16 mouse cellular contexts compared by ENCODE assay signal in genomic region chr1:93018716-93019115, GRCm38 (mm10). TPM values are rescaled to one million over a fixed set of nuclear protein-coding genes. Genes with fewer than 3 reads are reported as not detected.
"Had no signal": no experiment of that assay in that cellular context is flagged by ENCODE, and none has a peak within 500 bp of the region (broad histone marks: within the 10 kb centered on the region; RNA-seq: fewer than 3 reads in every experiment).

No protein-coding gene starts in this region.

- DNase-seq: kidney, postnatal 36 days; layer of hippocampus, adult 9-11 months; layer of hippocampus, postnatal 36 days; lung, postnatal 14 days; right cerebral cortex, postnatal 14 days had no signal

- H3K9ac ChIP-seq: limb, embryonic 15.5 days; liver, embryonic 12.5 days; lung, embryonic 15.5 days; midbrain, embryonic 13.5 days; stomach, embryonic 15.5 days had no signal

- H3K4me2 ChIP-seq: limb, embryonic 15.5 days; liver, embryonic 12.5 days; lung, embryonic 15.5 days; midbrain, embryonic 13.5 days; stomach, embryonic 15.5 days had no signal

- H3K36me3 ChIP-seq: limb, embryonic 15.5 days; liver, embryonic 12.5 days; lung, embryonic 15.5 days; stomach, embryonic 15.5 days had no signal

- H3K4me1 ChIP-seq: limb, embryonic 15.5 days; lung, embryonic 15.5 days; midbrain, embryonic 13.5 days; stomach, embryonic 15.5 days had no signal

- H3K4me3 ChIP-seq: limb, embryonic 15.5 days; liver, embryonic 12.5 days; lung, embryonic 15.5 days; midbrain, embryonic 13.5 days; stomach, embryonic 15.5 days had no signal

- H3K9me3 ChIP-seq: limb, embryonic 15.5 days; liver, embryonic 12.5 days; lung, embryonic 15.5 days; midbrain, embryonic 13.5 days; stomach, embryonic 15.5 days had no signal

- H3K27ac ChIP-seq: kidney, postnatal 0 days; limb, embryonic 15.5 days; liver, embryonic 12.5 days; lung, embryonic 15.5 days; macrophage; midbrain, embryonic 13.5 days; stomach, embryonic 15.5 days had no signal

- ATAC-seq: liver, embryonic 12.5 days; midbrain, embryonic 13.5 days had no signal

- H3K27me3 ChIP-seq: limb, embryonic 15.5 days; lung, embryonic 15.5 days; midbrain, embryonic 13.5 days; stomach, embryonic 15.5 days had no signal

RNA-seq across cellular contexts. Expression of gene Aqp12, which starts 12.6 kb away (rescaled TPM):
- polyA plus RNA-seq: kidney, postnatal 0 days; limb, embryonic 11.5 days; limb, embryonic 15.5 days; liver, embryonic 12.5 days; lung, embryonic 15.5 days; macrophage; midbrain, embryonic 13.5 days; midbrain, postnatal 0 days; neural tube, embryonic 14.5 days; urinary bladder, adult 2 months had no signal
